Mouse (Mus musculus) cortical plate, adult 2 months (tissue): ENCODE measurements around the gene Clec1a.

Experiments used
- CTCF ChIP-seq: fragments of 200-500 bp; IDR thresholded peaks from 2 replicates; pipeline ENCODE4 v1.5.1; 2011; ENCODE audit warnings: mild to moderate bottlenecking, control low read depth, low read length; ENCODE audit not compliant: insufficient read depth; ENCODE audit errors: extremely low read depth
- POLR2A ChIP-seq: fragments of 200-500 bp; IDR thresholded peaks from 2 replicates; pipeline ENCODE4 v1.6.1; 2011; ENCODE audit warnings: mild to moderate bottlenecking, low read length, control low read depth; ENCODE audit not compliant: insufficient read depth; ENCODE audit errors: extremely low read depth

- TF ChIP-seq POLR2A: no peak
- TF ChIP-seq CTCF: no peak
These were observed 54.8 kb downstream of the Clec1a start, which contains the start of gene Clec1b for GRCm38 (mm10) chr6:129396997-129397396.
